Mouse (Mus musculus) C2C12 (cell line): Measurements from ENCODE around the gene Srms. TPM values are rescaled to one million over a fixed set of nuclear protein-coding genes. Genes with fewer than 3 reads are reported as not detected.
"Not testable (repeated sequence)": the region's sequence is repeated elsewhere in the genome, so short reads cannot be mapped to it uniquely, and the experiment has no call there.

Experiments
- H3K27me3 ChIP-seq: one replicate; pipeline ENCODE4 v1.6.1; 2011; ENCODE audit not compliant: control insufficient read depth, insufficient read depth, insufficient read length
- H3K36me3 ChIP-seq: one replicate; pipeline ENCODE4 v1.6.1; 2011; ENCODE audit not compliant: control insufficient read depth, insufficient read depth
- H3K4me3 ChIP-seq: one replicate; pipeline ENCODE4 v1.5.1; 2011; ENCODE audit warnings: mild to moderate bottlenecking, control low read depth; ENCODE audit not compliant: poor library complexity, insufficient read depth, severe bottlenecking
- H3K79me2 ChIP-seq: one replicate; pipeline ENCODE4 v1.6.1; 2011; ENCODE audit not compliant: control insufficient read depth, insufficient read depth
- H3K79me3 ChIP-seq: one replicate; pipeline ENCODE4 v1.6.1; 2011; ENCODE audit warnings: low read depth, control low read depth
- H3ac ChIP-seq: one replicate; pipeline ENCODE3; 2011; ENCODE audit warnings: low read depth; ENCODE audit not compliant: control insufficient read depth, insufficient read length
- CEBPB ChIP-seq: IDR thresholded peaks from one replicate; pipeline ENCODE4 v1.6.1; 2011; ENCODE audit warnings: low read depth, mild to moderate bottlenecking, control low read depth, moderate library complexity
- CTCF ChIP-seq: IDR thresholded peaks from one replicate; pipeline ENCODE4 v1.5.1; 2011; ENCODE audit not compliant: control insufficient read depth, insufficient read depth, insufficient read length
- FOSL1 ChIP-seq: IDR thresholded peaks from one replicate; pipeline ENCODE4 v1.8.0; 2011; ENCODE audit warnings: mild to moderate bottlenecking, low read length; ENCODE audit not compliant: poor library complexity, insufficient read depth, severe bottlenecking
- MAX ChIP-seq: IDR thresholded peaks from one replicate; pipeline ENCODE4 v1.6.1; 2011; ENCODE audit warnings: mild to moderate bottlenecking, control low read depth
- MYOD1 ChIP-seq: IDR thresholded peaks from one replicate; pipeline ENCODE4 v1.6.1; 2011; ENCODE audit warnings: low read depth; ENCODE audit not compliant: control insufficient read depth, insufficient read length
- MYOG ChIP-seq: IDR thresholded peaks from one replicate; pipeline ENCODE4 v1.6.1; 2011; ENCODE audit not compliant: control insufficient read depth, insufficient read length; ENCODE audit errors: extremely low read depth
- USF1 ChIP-seq: IDR thresholded peaks from one replicate; pipeline ENCODE4 v1.6.1; 2011; ENCODE audit warnings: low read depth, mild to moderate bottlenecking, control low read depth, moderate library complexity
- polyA plus RNA-seq: library from polyadenylated mRNA; unstranded; fragments of >200 nt; fragmentation: generic; extraction: Trizol; gene quantifications from one replicate; pipeline ENCODE4 v1.2.1, GENCODE M21; 2012; ENCODE audit warnings: missing spikeins

Gene Srms
- polyA plus RNA-seq, 1 experiment, result not detected

DNA sequence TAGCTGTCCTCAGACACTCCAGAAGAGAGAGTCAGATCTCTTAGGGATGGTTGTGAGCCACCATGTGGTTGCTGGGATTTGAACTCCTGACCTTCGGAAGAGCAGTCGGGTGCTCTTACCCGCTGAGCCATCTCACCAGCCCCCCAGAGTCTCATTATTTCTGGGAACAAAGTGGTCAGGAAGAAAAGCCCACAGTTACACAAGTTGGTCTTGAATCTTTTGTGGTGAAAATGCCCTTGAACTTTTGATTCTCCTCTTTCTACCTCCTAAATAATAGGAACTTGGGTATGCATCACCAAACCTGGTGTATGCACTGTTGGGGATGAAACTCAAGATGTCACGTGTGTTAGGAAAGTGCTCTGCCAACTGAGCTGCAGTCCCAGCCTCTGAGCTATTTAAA, 21.0 kb downstream of the Srms start:
- Histone ChIP-seq H3ac (no peak overlapping the region), H3K79me2 (peaks cover 5% of the 10 kb centered on the region), H3K36me3 (peaks cover 15% of the 10 kb centered on the region), H3K4me3 (no peak overlapping the region), H3K79me3 (no peaks in the 10 kb centered on the region), H3K27me3 (peaks cover 14% of the 10 kb centered on the region)
- TF ChIP-seq CEBPB, result no peak
- no peak for TF ChIP-seq FOSL1
- no peak for TF ChIP-seq MAX
- TF ChIP-seq CTCF, result no peak
- TF ChIP-seq MYOD1, result no peak
- TF ChIP-seq MYOG, result no peak
- no peak for TF ChIP-seq USF1

DNA sequence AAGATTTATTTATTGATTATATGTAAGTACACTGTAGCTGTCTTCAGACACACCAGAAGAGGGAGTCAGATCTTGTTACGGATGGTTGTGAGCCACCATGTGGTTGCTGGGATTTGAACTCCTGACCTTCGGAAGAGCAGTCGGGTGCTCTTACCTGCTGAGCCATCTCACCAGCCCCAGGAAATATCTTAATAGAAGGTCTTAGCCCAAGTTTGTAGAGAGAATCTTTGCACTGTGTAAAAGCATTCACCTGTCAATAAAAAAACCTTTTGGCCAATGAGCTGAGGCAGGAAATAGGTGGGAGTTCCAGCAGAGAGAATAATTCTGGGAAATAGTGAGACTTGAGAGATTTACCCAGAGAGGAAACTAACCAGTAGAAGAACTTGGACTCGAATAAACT, 21.6 kb downstream of the Srms start:
- not testable (repeated sequence) for H3K4me3 ChIP-seq, H3K79me3 ChIP-seq, H3ac ChIP-seq, H3K79me2 ChIP-seq
- Histone ChIP-seq H3K27me3 (peaks cover 12% of the 10 kb centered on the region), H3K36me3 (peaks cover 15% of the 10 kb centered on the region)

DNA sequence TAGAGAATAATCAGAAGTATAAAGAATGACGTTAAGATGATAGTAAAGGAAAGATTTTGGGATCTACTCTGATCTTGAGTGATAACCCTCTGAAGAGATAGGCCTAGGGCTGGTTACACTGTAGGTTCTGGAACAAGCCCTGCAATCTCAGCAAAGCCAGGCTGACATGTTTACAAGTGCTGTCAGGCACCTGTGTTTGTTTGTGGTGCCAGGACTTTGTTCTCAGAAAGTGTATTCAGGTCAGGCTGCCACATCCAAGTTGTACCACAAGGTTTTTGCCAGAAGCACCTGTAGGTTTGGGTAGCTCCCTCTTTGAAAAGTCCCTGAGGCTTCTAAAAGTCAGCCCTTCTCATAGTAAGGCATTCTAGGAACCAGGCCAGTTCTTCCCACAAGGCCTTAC, 23.7 kb downstream of the Srms start:
- Histone ChIP-seq H3K79me2 (peaks cover 5% of the 10 kb centered on the region), H3K36me3 (peaks cover 15% of the 10 kb centered on the region), H3K27me3 (peaks cover 3% of the 10 kb centered on the region), H3K4me3 (no peak overlapping the region), H3K79me3 (no peaks in the 10 kb centered on the region), H3ac (no peak overlapping the region)
- TF ChIP-seq CEBPB, result no peak
- TF ChIP-seq USF1, result no peak
- no peak for TF ChIP-seq MYOG
- TF ChIP-seq FOSL1, result no peak
- no peak for TF ChIP-seq MYOD1
- no peak for TF ChIP-seq CTCF
- no peak for TF ChIP-seq MAX

DNA sequence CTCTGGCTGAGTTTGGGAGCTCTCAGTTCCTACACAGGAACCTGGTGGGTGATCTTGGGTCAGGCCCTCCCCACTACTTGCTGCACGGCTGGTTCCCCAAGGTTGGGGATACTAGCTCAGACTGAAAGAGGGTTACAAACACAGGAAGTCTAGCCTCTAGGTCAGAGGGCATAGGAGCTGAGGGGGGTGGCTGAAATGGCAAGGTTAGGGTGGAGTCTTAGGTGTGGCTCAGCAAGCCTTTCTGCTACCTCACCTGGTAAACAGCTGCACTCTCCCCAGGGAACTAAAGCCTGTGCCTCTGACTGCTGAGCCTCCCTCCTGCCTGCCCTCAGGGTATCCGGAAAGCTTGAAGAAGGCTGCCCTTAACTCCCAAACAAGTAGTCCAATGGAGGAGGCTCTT, 24.3 kb downstream of the Srms start:
- Histone ChIP-seq H3K27me3 (no peaks in the 10 kb centered on the region), H3ac (peak overlapping the region; percentile 23), H3K4me3 (no peak overlapping the region), H3K79me2 (peaks cover 5% of the 10 kb centered on the region), H3K79me3 (no peaks in the 10 kb centered on the region), H3K36me3 (peaks cover 15% of the 10 kb centered on the region)
- TF ChIP-seq USF1, result no peak

DNA sequence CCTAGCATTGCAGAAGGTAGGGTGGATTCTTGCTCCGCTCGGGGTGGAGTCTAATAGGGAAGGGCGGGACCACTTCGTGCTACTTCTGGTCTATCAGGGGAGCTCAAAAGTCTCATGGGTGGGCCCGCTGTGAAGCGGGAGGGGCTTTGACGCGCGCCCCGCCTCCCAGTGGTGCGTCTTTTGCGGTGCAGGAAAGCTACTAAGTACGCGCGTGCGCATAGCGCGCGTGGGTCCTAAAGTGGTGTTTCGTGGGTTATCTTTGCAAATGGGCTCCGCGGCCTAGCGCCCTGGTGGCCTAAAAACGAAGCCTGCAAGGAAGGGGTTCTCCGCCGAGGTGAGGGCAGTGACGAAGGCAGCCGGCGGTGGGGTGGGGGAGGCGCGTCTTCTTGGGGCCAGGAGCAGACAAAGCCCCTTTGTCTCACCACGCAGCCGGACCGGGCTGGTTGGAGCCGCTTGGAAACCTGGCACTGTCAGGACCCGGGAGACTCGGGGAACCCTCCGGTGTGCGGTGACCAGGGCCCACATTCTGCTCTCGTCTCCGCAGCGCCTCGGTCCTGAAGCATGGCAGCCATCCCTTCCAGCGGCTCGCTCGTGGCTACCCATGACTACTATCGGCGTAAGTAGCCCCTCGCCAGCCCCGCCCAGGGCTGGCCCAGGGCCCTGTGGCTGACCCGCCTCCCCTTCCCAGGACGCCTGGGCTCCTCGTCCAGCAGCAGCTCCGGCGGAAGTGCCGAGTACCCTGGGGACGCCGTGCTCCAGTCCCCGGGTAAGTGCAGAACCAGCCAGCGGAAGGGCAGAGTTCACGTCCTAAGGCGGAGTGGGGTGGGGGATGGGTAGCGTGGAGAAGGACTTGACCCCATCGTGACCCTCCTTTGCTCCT, 25.6 kb downstream of the Srms start, which contains the start of gene Ppdpf:
Ppdpf (plus strand) TSS at position 127 of the 880 bp plus-strand sequence.
- Histone ChIP-seq H3ac (peak within 1 kb of the TSS; percentile 91), H3K79me3 (no peaks in the 10 kb centered on the region), H3K79me2 (peaks cover 5% of the 10 kb centered on the region), H3K36me3 (peaks cover 15% of the 10 kb centered on the region), H3K27me3 (no peaks in the 10 kb centered on the region), H3K4me3 (peak within 1 kb of the TSS; percentile 59)
- TF ChIP-seq MAX (peak; percentile 42), FOSL1 (no peak), MYOG (no peak), CTCF (no peak), USF1 (no peak), MYOD1 (no peak), CEBPB (no peak)

DNA sequence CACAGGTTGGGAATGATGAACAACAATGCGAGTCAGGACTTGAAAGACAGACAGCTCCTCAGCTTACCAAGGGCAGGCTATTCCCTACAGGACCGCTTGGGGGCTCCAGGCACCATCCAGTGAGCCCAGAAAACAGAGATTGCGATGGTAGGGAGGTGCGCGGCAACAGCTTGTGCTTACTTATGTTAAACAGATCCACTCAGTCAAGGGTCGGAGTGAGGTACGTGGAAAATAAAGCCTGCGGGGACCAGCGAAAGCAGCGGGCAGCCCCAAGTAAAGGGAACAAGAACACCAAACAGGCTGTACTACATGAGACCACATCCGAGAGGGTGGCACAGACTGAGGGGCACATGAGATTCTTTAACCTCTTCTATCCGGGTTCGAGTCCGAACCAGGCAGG, 26.4 kb downstream of the Srms start:
- H3K4me3 ChIP-seq, result peak overlapping the region; percentile 59
- H3ac ChIP-seq, result peak overlapping the region; percentile 59
- H3K79me3 ChIP-seq, result no peaks in the 10 kb centered on the region
- H3K79me2 ChIP-seq, result peaks cover 5% of the 10 kb centered on the region
- H3K36me3 ChIP-seq, result peaks cover 15% of the 10 kb centered on the region
- no peak for TF ChIP-seq USF1
- TF ChIP-seq CTCF, result peak; percentile 62
- no peaks in the 10 kb centered on the region for H3K27me3 ChIP-seq
